Mouse (Mus musculus) forebrain, embryonic 13.5 days (tissue): ENCODE data around the gene Osr1. TPM values are rescaled to one million over a fixed set of nuclear protein-coding genes. Genes with fewer than 3 reads are reported as not detected.

Experiments
- ATAC-seq: fragments of 200-750 bp; cut with Nextera tagmentation; 2 replicates; pipeline ENCODE4 v1.8.0; 2017
- H3K27ac ChIP-seq: fragments of 300-500 bp; sonication (generic); 2 replicates; pipeline ENCODE4 v1.5.1; 2015; ENCODE audit warnings: inconsistent platforms, mild to moderate bottlenecking, moderate library complexity
- H3K27me3 ChIP-seq: fragments of 300-500 bp; sonication (generic); 2 replicates; pipeline ENCODE4 v1.6.1; 2015; ENCODE audit warnings: mild to moderate bottlenecking, inconsistent platforms
- H3K36me3 ChIP-seq: fragments of 300-500 bp; sonication (generic); 2 replicates; pipeline ENCODE4 v1.6.1; 2015; ENCODE audit warnings: mild to moderate bottlenecking, inconsistent platforms; ENCODE audit not compliant: poor library complexity, severe bottlenecking
- H3K4me1 ChIP-seq: fragments of 300-500 bp; sonication (generic); 2 replicates; pipeline ENCODE4 v1.6.1; 2015; ENCODE audit warnings: inconsistent platforms
- H3K4me2 ChIP-seq: fragments of 300-500 bp; sonication (generic); 2 replicates; pipeline ENCODE4 v1.6.1; 2015; ENCODE audit warnings: inconsistent platforms, mild to moderate bottlenecking, moderate library complexity
- H3K4me3 ChIP-seq: fragments of 300-500 bp; sonication (generic); 2 replicates; pipeline ENCODE4 v1.5.1; 2015; ENCODE audit warnings: mild to moderate bottlenecking, inconsistent platforms
- H3K9ac ChIP-seq: fragments of 300-500 bp; sonication (generic); 2 replicates; pipeline ENCODE4 v1.6.1; 2015; ENCODE audit warnings: mild to moderate bottlenecking, inconsistent platforms
- H3K9me3 ChIP-seq: fragments of 300-500 bp; sonication (generic); replicated peaks from 2 replicates; pipeline ENCODE4 v1.6.1; 2016; ENCODE audit warnings: inconsistent platforms
- WGBS: fragments of 180-500 bp; shearing (Covaris S2); methylation state at CpG from one replicate; pipeline ENCODE4 v1.1.7; 2015; 5-methylcytosine and 5-hydroxymethylcytosine counted together
- polyA plus RNA-seq: library from polyadenylated mRNA; unstranded; fragments of >200 nt; fragmentation: Nextera tagmentation; extraction: Ambion mirVana; gene quantifications from 2 replicates; pipeline ENCODE4 v1.2.1, GENCODE M21; 2015

The Osr1 gene
- polyA plus RNA-seq, result 3.6 and 3.8 TPM in 2 replicates

DNA sequence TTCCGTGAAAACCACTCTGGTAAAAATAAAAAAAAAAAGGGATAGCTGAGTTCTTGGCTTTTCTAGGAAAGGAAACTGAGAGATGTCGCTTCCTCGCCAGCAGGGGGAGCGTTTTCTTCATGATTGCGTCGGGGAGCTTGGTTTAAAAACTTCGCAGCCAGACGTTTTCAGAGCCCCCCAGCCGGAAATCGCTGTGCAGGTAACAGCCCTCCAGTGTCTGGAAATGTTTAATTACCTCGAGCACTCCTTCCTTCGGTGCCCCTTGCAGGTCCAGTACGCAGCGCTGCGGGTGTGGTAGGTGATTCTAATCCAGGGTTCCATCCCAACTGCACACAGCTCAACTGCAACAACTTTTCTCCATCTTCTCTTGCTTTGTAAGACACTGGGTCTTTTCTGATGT, at the start of gene Osr1:
Osr1 (plus strand) TSS at position 146 of the 400 bp plus-strand sequence.
- H3K9me3 ChIP-seq, result no peaks in the 10 kb centered on the region
- under 1% methylated on average over 15 of the region's 15 CpGs for WGBS
- H3K4me3 ChIP-seq, result peak within 1 kb of the TSS; percentile 30
- no peak within 1 kb of the TSS for H3K27ac ChIP-seq
- peaks cover 70% of the 10 kb centered on the region for H3K27me3 ChIP-seq
- H3K4me1 ChIP-seq, result peaks cover 18% of the 10 kb centered on the region; the same call in 1 of the 2 replicates
- H3K9ac ChIP-seq, result no peak within 1 kb of the TSS
- H3K36me3 ChIP-seq, result no peaks in the 10 kb centered on the region
- ATAC-seq, result peak; percentile 25
- H3K4me2 ChIP-seq, result peak within 1 kb of the TSS; percentile 62

DNA sequence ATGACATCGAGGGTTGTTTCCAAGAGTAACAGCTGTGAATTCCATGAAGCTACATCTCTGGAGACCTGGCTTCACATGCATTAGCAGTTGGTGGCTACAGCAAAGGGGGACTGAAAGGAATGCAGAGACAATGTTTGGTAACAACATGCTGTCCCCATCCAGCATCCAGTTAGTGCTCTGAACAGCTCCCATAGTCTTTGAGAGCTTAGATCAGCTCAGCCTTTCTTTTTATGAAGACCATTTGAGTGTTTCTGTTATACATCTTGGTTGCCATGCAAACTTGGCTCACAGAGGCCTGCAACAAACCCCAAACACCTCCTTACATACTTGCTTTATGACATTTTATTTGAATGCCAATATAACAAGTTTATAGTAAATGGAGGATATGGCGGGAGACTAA, 19.6 kb upstream of the Osr1 start:
- no peak for ATAC-seq
- Histone ChIP-seq H3K4me1 (no peaks in the 10 kb centered on the region), H3K27ac (no peak overlapping the region), H3K27me3 (no peaks in the 10 kb centered on the region), H3K36me3 (no peaks in the 10 kb centered on the region), H3K4me3 (no peak overlapping the region), H3K9me3 (no peaks in the 10 kb centered on the region), H3K4me2 (no peak overlapping the region), H3K9ac (no peak overlapping the region)
- WGBS, result 88% methylated on average over 2 of the region's 2 CpGs

DNA sequence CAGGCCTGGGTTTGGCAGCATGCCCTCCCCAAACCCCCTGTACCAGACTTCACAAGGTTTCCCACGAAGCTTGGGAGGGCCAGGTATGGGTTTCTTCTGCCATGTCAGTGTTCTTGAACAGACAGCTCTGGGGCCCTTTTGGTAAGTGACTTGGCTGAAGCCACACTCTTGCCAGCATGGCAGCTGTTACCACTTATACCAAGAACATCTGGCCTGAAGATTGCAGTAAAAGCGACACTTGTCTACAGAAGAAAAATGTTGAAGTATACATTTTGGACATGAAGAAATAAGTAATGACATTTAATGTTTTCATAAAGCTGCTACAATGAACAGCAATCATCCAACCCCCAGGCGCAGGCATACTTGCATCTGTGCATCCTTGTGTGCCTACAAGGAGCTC, 5.0 kb upstream of the Osr1 start:
- Histone ChIP-seq H3K9ac (no peak overlapping the region), H3K4me1 (0 out of 2 replicates have a peak, but pooled peaks cover under 1% of the 10 kb centered on the region), H3K36me3 (no peaks in the 10 kb centered on the region), H3K27me3 (peaks cover 19% of the 10 kb centered on the region), H3K27ac (no peak overlapping the region), H3K4me2 (no peak overlapping the region), H3K9me3 (no peaks in the 10 kb centered on the region), H3K4me3 (no peak overlapping the region)
- 77% methylated on average over 3 of the region's 3 CpGs for WGBS
- ATAC-seq, result no peak

DNA sequence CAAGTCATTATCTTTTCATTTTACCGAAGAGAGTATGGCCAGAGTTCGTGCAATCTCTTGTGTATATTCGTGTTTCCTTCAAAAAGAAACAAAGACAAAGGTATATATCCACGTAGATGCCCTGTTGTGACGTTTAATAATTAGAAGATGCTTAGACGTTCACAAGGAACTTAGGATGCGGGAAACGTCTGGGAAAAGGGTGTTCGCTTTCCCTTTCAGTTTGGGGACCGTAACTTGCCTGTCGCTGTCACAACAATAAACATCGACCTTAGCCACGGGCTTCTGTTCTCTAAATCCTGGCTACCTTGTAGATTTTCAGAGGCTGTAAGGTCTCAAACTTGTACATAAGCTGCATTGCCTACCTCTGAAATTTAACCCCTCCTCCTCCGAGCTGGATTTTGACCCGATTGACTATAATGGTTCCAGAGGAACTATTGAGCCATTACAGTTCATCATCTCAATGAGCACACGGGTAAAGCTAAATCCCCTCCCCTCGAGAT, 630 bp downstream of the Osr1 start:
- peak overlapping the region; percentile 30 for H3K4me3 ChIP-seq
- H3K27ac ChIP-seq, result no peak overlapping the region
- no peak for ATAC-seq
- no peaks in the 10 kb centered on the region for H3K36me3 ChIP-seq
- no peak overlapping the region for H3K9ac ChIP-seq
- no peaks in the 10 kb centered on the region for H3K9me3 ChIP-seq
- H3K4me1 ChIP-seq, result peaks cover 18% of the 10 kb centered on the region; the same call in 1 of the 2 replicates
- peak overlapping the region; percentile 62 for H3K4me2 ChIP-seq
- H3K27me3 ChIP-seq, result peaks cover 75% of the 10 kb centered on the region
- under 1% methylated on average over 17 of the region's 17 CpGs for WGBS

DNA sequence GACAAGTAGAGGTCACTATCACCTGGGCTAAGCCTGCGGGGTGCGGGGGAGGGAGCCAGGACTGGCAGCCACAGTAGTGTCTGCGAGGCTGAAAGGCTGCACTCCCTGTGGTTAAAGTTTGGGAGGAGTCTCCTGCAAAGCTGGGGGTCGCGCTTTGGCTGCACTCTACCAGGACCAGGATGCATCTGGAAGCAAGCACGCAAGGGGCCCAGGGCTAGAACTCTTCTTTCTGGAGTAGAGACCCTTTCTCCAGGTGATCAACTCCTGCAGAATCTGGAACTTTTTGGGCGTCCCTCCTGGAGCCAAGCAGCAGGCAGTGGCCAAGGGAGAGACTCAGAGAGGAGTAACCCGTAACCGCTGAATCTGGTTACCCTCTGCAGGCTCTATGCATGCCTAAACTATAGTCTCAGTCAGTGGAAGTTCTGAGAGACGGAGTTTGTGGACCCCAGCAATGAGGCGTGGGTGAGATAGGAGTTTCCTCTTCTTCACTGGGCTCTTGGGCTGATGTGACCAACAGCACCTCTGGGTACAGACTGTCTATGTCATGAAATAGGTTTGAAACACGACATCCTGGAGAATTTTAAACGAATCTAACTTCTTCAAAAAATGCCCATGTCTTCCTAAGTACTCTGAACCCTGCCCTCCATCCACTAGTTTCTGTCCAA, 1.5 kb downstream of the Osr1 start:
- no peak overlapping the region for H3K9ac ChIP-seq
- H3K4me3 ChIP-seq, result no peak overlapping the region

DNA sequence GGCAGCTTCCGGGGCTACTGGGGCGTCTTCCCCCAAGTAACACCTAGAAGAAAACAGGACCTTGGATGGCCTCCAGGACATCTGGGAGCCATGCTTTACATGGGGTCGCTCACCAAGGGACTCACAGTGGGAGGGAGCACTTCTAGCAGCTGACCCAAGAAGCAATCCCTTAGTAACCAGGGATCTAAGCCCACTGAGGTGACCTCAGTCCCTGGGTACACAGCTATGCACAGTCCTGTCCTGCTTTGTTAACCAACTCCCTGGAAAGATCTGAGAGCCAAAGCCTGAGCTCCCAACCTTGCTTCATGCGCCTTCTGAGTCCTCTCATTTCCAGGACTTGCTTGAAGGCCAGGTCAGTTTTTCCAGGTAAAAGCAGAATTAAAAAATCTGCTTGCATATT, 2.1 kb downstream of the Osr1 start:
- Histone ChIP-seq H3K9ac (no peak overlapping the region), H3K4me3 (no peak overlapping the region), H3K36me3 (no peaks in the 10 kb centered on the region), H3K4me1 (peaks cover 20% of the 10 kb centered on the region; the same call in 1 of the 2 replicates), H3K4me2 (no peak overlapping the region), H3K27me3 (peaks cover 85% of the 10 kb centered on the region), H3K9me3 (no peaks in the 10 kb centered on the region), H3K27ac (no peak overlapping the region)
- WGBS, result 5% methylated on average over 4 of the region's 4 CpGs
- no peak for ATAC-seq

More for the DNA sequence above, 1.5 kb downstream of the Osr1 start:
- H3K27me3 ChIP-seq, result peaks cover 81% of the 10 kb centered on the region
- WGBS, result 1% methylated on average over 13 of the region's 13 CpGs
- no peak overlapping the region for H3K27ac ChIP-seq
- H3K9me3 ChIP-seq, result no peaks in the 10 kb centered on the region
- H3K36me3 ChIP-seq, result no peaks in the 10 kb centered on the region
- no peak overlapping the region for H3K4me2 ChIP-seq
- peaks cover 20% of the 10 kb centered on the region; the same call in 1 of the 2 replicates for H3K4me1 ChIP-seq
- no peak for ATAC-seq

DNA sequence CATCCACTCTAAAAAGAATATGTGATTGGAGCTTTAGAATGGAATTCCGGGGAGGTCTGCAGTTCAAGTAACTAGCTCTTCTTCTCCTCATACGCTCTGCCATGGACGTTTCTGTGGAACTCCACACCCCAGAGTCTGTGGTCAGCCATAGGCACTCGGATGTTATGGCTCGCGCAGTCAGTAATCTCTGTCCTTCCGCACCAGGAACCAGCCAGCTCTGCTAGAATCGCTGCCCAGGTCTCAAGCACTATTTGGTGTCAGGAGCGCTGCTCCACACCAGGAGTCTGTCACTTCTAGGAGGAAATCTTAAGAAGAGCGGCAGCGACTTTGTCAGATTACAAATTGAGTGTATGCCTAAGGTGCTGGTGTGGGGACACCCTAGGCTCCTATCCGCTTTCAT, 3.8 kb downstream of the Osr1 start:
- Histone ChIP-seq H3K4me3 (peak overlapping the region; percentile 35), H3K27ac (no peak overlapping the region), H3K4me2 (peak overlapping the region; percentile 64), H3K4me1 (peaks cover 20% of the 10 kb centered on the region; the same call in 1 of the 2 replicates), H3K9ac (no peak overlapping the region), H3K36me3 (no peaks in the 10 kb centered on the region), H3K27me3 (peaks cover 98% of the 10 kb centered on the region), H3K9me3 (no peaks in the 10 kb centered on the region)
- no peak for ATAC-seq
- WGBS, result 1% methylated on average over 12 of the region's 12 CpGs

DNA sequence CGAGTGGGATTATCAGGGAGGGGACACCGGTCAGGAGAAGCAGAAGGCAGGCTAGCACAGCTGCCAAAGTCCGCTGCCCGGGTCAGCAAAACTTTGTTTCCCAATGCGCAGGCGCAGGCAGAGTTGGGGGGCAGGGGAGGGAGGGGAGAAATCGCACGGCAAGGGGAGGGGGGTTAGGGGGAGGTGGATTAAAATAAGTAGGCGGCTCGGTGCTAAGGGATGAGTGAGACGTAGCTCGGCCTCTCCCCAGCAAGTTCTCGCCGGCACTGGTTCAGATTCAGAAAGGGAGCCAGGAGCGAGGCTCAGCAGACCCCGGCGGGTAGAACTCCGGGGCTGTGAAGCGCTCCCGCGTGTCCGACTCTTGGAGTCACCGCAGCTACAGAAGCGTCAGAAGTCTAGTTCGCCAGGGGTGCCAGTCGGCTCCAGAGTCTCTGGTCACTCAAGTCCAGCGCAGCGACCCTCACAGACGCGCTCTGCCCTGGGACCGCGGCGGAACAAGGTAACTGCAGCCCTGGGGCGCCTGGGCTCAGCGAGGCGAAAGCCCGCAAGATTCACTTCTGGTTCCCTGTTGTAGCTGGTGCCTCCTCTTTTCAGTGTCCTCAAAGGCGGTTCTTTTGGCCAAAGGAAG, 4.4 kb downstream of the Osr1 start:
- Histone ChIP-seq H3K36me3 (no peaks in the 10 kb centered on the region), H3K4me2 (peak overlapping the region; percentile 64), H3K4me1 (peaks cover 20% of the 10 kb centered on the region; the same call in 1 of the 2 replicates), H3K27me3 (peaks cover 98% of the 10 kb centered on the region), H3K27ac (no peak overlapping the region), H3K4me3 (peak overlapping the region; percentile 35), H3K9me3 (no peaks in the 10 kb centered on the region), H3K9ac (peak overlapping the region; percentile 16; the same call in 1 of the 2 replicates)
- ATAC-seq, result peak; percentile 34; the same call in 1 of the 2 replicates
- WGBS, result under 1% methylated on average over 38 of the region's 38 CpGs

DNA sequence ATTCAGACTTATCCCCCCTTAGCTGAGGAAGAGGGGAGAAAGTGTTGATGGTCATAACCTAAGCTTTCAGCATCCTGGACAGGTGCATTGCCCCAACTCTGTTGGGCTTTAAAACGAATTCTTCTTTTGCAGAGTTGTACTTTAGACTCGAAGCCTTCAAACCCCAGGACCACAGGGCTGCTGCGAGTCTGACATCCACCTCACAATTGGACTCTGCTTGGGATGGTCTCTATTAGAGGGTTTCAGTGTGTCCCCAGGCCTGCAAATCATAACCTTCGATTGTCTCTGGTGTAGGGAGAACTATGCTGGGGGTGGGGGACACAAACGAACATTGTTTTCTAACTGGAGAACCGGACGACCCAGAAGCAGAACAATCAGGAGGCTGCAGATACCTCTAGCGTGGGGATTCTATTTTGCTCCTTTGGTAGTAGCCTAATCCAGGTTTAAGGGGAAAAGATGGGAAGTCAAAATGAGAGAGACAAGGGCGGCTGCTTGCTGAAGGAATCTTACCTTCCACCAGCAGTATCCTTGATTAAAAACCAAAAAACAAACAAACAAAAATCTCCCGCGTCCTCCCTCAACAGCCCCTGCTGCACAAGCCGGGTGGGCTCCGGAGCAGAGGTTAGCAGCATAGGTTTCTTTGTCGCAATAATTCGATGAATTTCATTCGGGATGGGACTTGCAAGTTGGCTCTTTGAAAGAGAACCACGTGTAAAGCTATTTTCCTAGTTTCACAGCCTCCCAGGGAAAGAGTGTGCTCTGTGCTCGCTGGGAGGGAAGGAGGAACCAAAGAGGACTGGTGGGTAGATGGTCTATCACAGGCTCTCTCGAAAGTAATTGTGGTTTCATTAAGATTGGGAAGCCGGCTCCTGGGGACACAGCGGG, 5.5 kb downstream of the Osr1 start:
- H3K4me1 ChIP-seq, result peaks cover 16% of the 10 kb centered on the region; the same call in 1 of the 2 replicates
- H3K27ac ChIP-seq, result no peak overlapping the region
- no peaks in the 10 kb centered on the region for H3K9me3 ChIP-seq
- WGBS, result 1% methylated on average over 21 of the region's 21 CpGs
- H3K4me3 ChIP-seq, result no peak overlapping the region
- no peaks in the 10 kb centered on the region for H3K36me3 ChIP-seq
- no peak overlapping the region for H3K9ac ChIP-seq
- no peak for ATAC-seq
- H3K4me2 ChIP-seq, result no peak overlapping the region
- H3K27me3 ChIP-seq, result peaks cover 100% of the 10 kb centered on the region

DNA sequence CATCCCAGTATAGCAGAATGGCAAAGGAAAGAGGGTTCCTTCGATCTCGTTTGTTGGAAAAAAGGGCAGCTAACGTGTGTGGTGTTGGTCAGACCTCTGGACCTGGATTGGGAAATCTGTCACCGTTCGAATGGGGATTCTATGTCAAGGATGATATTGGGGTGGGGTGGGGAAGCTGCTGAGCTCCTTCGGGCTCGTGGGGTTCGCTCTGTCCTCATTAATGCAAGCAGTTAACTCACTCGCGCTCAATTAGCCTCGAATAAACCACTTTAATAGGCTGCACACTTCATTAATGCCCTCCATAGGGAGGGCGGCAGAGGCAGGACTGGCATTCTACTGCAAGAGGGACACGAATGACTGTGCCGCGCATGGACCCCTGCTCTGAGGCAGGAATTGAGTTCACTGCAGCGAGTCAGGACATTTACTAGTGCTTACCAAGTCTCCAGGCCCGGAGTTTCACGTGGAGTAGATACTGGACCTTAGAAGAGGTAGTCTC, 6.2 kb downstream of the Osr1 start:
- no peak overlapping the region for H3K9ac ChIP-seq
- peaks cover 18% of the 10 kb centered on the region for H3K4me1 ChIP-seq
- 1% methylated on average over 18 of the region's 18 CpGs for WGBS
- no peak for ATAC-seq
- no peak overlapping the region for H3K27ac ChIP-seq
- no peaks in the 10 kb centered on the region for H3K36me3 ChIP-seq
- H3K4me2 ChIP-seq, result no peak overlapping the region
- peaks cover 100% of the 10 kb centered on the region for H3K27me3 ChIP-seq
- H3K9me3 ChIP-seq, result no peaks in the 10 kb centered on the region
- H3K4me3 ChIP-seq, result no peak overlapping the region

DNA sequence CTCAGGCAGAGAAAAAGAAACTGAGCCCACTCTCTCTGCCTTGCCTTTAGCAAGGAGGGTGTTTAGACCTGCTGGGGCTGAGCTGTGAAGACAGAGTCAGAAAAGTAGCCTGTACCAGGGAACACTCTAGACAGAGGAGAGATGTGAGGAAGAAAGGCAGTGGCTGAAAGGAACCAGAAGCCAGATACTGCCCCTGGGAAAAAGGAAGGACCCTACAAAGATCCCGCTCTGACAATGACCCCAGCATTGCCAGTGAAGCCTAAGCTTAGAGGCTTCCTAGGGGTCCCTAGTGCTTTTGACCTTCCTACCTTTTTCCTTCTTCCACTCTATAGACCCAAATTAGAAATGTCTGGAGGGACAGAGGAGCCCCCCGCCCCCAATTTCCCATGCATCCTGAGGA, 7.7 kb downstream of the Osr1 start:
- no peak for ATAC-seq
- WGBS, result 8% methylated on average over 2 of the region's 2 CpGs

More for the DNA sequence above, 7.7 kb downstream of the Osr1 start:
- no peak overlapping the region for H3K4me2 ChIP-seq
- no peak overlapping the region for H3K9ac ChIP-seq
- peaks cover 100% of the 10 kb centered on the region for H3K27me3 ChIP-seq
- no peak overlapping the region for H3K27ac ChIP-seq
- no peak overlapping the region for H3K4me3 ChIP-seq
- H3K9me3 ChIP-seq, result no peaks in the 10 kb centered on the region
- H3K4me1 ChIP-seq, result peaks cover 20% of the 10 kb centered on the region
- no peaks in the 10 kb centered on the region for H3K36me3 ChIP-seq
